Mouse (Mus musculus) 3134 (cell line): Measurements from ENCODE around the gene Taf12.

ENCODE experiments used
- DNase-seq: peaks from one replicate; pipeline ENCODE4 v3.0.0-alpha.2; 2011; ENCODE audit warnings: low spot score; ENCODE audit not compliant: insufficient read length; ENCODE audit errors: extremely low read depth

The Taf12 gene

DNA sequence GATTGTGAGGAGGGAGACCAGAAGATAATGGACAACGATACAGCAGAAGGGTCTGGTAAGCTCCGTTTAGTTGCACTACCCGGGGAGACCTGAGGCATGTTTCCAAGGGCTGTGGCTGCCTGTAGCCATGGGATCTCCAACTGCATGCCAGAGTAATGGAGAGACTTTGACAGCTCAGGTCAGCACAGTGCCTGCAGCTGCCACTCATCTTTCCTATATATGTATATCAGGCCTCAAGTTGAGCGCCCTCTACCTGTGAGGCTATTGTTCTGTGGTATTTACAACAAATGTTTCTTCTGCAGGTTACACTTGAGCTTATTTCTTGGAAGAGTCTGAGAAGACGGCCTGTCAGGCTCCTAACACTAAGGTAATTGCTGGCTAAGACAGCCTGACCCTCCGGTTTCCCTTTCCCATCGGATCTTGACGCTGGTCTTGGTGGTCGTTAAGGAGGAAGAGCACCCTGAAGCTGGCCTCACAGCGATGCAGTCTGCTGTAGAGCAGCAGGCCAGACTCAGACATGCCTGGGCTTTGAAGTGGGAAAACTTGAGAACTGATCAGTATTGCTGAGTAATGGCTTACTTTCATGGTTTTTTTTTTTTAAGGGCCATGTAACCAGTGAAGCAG, 35.8 kb downstream of the Taf12 start:
- DNase-seq: peak; percentile 50

DNA sequence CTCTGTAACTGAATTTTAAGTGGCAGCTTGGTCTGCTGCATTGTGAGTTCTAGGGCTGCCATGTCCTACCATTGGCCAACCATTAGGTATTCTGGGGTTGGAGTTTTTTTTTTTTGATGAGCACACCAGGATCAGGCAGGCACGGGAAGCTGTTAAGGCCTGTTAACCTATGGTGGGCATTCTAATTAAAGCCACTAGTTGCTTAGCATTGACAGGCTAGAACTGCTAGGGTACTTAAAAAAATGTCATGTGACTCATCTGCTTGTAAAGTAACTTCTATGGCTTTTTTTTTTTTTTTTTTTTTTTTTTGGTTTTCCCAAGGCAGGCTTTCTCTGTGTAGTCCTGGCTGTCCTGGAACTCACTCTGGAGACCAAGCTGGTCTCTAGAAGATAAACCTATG, 37.0 kb downstream of the Taf12 start:
- DNase-seq: no peak

DNA sequence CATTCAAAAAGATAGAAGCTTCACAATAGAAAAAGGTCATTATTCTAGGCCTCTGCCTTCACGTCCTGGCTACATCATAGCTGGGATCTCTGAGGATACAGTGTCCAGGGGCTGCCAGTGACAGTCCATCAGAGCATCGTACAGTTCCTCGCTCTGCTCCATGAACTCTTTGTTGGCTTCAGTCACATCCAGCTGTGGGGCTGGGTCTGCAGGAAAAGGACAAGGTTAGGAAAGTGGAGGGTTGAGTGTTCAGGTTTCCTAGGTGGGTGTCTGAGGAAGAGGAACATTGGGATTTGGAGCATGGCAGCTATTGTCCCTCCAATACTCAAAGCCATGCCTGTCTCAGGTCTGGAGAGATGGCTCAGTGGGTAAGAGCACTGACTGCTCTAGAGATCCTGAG, 37.6 kb downstream of the Taf12 start:
- no peak for DNase-seq

DNA sequence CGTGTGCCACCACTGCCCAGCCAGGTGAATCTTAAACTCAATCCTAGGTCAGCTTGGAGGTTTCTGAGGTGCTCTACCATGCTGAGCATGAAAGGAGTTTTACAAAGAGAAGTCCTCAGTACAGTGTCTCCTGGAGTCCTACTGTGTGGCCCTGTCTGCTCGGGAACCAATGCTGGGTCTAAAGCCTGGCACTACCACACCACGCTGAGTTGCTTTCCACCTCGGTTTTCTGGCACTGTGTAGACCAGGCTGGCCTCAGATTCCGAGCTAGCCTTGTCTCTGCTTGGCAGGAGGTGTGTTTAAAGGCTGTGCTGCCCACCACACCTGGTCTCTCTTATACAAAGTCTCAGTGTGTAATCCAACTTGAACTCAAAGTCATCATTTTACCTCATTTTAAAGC, 38.5 kb downstream of the Taf12 start:
- DNase-seq: no peak

DNA sequence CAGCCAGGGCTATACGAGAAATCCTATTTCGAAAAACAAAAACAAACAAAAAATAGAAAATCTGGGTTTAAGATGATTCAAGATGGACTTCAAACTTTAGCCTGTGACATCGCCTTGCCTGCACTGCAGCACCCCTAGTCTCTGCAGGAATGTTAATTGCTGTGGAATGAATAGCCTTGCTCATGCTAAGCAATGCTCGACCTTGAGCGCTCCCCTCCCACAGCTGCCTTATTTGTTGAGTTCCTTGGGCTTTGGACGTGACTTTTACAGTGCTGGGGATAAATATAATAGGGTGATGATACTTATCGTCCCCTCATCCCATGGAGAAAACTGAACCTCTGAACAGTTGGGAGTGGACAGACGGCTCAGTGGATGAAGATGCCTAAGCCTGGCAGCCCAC, 41.5 kb downstream of the Taf12 start:
- no peak for DNase-seq

DNA sequence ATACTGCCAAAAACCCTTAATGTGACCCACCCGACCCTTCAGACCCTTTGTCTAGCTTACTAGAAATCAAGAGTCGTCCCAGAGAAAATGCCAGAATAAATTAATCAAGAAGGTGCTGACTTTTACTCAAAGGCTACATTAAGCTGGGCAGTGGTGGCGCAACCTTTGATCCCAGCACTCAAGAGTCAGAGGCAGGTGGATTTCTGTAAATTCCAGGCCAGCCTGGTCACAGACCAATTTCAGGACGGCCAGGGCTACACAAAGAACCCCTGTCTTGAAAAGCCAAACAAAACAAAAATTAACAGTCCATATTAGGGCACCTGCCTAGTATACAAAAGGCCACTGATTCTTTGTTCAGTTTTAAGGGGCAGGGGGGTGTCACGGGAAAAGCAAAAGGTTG, 52.3 kb downstream of the Taf12 start:
- no peak for DNase-seq

DNA sequence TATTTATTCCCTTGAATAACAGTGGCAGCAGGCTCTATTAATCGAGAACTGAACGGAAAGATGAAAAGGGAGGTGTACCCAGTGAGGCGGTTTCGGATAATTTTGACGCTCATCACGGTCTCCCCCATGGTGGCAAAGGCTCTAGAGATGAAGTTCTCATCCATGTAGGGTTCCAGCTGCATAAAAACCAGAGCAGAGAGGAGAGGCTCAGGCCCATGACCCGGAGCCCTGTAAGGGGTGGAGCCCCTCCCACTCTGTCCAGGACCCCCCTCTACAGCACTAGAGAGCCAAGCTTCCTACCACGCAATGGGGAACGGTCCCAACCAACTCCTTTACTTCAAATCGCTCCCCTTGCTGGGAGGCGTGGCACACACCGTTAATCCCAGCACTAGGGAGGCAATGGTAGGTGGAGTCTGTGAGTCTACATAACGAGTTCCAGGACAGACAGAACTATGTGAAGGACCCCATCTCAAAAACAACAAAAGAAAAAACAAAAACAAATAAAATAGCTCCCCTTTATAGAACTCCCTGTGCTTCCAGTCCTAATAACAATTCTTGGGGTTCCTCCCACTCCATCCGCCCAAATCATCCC, 54.3 kb downstream of the Taf12 start:
- no peak for DNase-seq

DNA sequence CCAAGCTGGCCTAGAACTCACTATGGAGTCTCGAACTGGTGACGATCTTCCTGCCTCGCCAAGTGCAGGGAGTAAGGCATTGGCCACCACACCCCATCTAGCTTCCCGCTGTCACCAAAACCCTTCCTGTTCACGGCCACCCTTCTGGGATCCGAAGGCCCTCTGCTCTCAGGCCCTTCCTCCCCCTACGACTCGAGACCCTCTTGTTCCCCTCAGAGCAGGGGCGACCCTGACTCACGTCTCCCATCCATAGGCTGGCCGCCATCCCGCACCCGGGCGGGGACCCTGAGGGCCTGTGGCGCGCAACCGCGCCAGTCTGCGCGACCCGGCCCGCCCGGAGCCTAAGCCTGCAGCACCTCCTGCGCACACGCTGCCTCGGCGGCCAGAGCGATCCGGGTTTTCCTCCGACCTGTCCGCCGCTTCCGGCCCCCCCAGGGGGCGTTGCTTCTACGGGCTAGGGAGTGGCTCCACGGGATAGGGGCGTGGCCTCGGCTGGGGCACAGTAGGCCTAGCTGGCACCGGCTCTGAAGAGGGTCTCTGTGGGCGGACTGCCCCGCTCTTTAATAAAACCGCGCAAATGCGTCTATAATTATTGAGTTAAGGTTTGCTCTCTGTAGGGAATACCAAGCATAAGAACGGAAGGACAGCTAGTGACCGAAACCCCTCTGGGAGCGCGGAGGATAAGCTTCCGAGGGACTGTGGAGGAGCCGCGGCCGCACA, 55.1 kb downstream of the Taf12 start, which contains the start of gene Trnau1ap:
Gene Trnau1ap, minus strand, starts transcription at position 424 of the 720 bp plus-strand sequence.
- DNase-seq: peak; percentile 90

DNA sequence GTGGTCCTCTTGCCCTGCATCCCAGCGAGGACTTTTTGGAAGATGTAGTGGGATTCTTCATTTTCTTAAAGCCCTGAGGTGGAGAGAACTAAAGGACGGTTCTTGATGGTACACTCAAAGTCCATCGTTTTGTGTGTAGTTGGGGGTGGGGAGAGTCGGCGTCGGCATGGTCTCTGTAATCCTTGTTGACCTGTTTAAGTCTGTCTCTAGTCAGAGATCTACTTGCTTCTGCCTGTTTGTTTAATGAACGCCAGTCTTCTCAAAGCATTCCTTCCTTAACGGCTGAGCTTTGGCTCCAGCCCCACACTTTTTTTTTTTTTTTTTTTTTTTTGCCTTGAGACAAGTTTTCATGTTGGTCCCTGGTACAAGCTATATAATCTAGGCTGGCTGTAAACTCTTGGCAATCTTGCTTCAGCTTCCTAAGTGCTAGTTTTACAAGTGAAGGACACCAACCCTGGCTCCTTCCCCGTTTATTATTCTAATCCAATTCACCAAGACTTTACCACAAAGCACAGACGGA, 55.7 kb downstream of the Taf12 start:
- DNase-seq: no peak

DNA sequence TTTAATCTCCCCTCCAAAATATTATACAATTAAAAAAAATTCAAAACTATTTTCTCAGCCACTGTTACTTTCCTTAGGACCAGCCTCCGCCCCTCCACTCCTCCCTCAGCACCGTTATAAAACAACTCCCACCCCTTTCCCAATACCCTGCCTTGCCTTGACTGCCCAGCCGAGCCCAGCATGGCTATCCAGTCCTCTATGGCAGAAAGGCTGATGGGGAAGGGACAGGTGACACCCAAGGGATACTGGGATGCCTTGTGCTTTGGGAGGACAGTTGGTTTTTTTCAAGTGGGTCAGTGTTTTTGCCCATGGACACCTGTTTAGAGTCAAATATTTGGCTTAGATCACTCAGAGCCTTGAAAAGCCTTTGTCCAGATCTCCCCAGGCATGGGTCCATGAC, 57.8 kb downstream of the Taf12 start:
- DNase-seq: no peak

DNA sequence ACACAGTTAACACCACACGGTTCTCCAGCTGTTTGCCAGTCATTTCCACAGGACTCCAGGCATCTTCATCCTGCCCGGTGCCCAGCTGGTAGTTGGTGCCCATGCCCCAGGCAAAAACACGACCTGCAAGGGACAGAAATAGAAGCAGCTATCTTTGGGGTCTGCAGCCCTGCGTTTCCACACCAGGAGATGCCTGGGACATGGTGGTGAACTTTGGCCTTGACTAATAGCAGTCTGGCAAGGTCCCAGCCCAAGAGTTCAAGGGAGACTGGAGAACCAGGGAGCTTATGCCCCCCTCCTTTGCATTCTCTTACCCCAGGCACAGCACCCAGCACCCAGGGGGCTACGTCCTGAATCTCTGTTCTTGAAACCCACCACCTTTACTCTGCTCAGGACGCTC, 58.7 kb downstream of the Taf12 start:
- no peak for DNase-seq

DNA sequence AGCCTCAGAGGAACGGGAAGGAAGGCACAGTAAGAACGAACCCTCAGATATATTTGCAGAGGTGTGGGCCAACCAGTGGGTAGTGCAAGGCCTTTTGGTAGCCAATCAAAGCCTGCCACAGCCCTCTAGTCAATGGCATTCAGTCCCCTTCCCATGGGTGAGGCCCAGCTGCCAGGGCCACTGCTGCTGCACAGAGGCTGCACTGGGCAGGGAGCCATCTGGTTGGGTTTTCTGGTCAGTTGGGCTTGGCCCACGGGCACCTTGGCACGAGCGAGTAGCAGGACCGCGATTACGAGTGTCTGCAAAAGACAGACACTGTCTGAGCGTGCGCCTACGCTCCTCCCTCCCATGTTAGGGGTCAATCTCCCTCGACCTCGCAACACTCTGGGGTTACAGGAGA, 64.8 kb downstream of the Taf12 start:
- DNase-seq: peak; percentile 72

DNA sequence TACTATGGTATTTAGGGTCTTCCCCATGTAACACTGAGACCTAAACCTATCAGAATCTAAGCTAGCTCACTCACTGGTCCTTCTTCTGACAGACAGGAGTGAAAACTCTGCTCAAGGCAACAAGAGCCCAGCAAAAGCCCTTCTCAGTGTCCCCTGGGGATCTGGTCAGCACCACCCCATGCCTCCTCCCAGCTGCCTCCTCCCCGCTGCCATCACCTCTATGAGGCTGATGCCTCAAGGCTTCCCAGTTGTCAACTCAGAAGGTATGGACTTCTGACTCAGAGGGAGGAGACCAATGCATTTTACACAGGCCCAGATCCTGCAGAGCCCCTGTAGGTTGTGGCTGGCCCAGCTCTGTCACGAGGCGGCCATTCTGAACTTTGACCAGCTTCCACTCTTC, 67.3 kb downstream of the Taf12 start:
- DNase-seq: peak; percentile 78

DNA sequence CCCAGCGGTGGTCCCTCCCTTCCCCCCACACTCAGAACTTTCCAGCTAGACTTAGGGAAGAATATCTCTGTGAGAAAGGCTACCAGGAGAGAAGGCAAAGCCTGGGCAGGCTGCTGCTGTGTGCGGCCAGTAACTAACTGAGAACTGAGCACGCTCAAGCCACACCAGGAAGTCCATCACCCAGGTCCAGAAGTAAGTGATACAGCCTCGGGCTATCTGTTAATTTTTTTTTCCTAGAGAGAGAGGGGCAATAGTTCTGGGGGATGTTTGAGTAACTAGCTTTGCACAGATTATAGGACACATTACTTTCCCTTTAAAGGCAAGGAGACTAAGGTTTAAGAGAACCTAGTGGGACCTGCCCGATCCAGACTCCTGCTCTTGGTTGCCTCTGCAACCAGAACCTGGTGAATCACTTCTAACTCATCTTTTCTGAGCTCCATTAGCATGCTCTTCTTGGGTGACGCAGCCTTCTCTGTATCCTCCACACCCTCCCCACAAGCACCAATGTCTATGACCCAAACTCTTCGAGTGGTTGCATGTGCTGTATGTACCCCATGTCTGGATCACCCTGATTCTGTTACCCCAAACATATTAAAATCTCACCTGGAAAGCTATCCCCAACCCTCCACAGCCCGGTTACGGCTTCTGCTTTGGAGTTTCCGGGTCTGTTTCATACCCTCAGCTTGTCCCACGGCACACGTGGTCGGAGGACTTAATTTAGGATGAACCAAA, 70.4 kb downstream of the Taf12 start:
- DNase-seq: no peak
